Mouse (Mus musculus) erythroblast, adult 5-6 weeks (primary cell): ENCODE data around the gene Onecut1. TPM values are rescaled to one million over a fixed set of nuclear protein-coding genes. Genes with fewer than 3 reads are reported as not detected.

Source experiments
- total RNA-seq, 2 experiments: library from RNA; stranded (forward) in 1 of 2; stranded (reverse) in 1 of 2; fragments of 150-400 nt in 1 of 2; fragments of 200-764, 138-1000 nt in 1 of 2; gene quantifications; 2 replicates each; pipeline versions ENCODE4 v1.2.3 to v1.2.4; 2015 to 2017; ENCODE audit warnings: low replicate concordance in 2 of 2

Onecut1 gene
- total RNA-seq, 2 experiments from 2014 or later: not detected

Other genes starting within 250 kb of the Onecut1 start
- gene Fam214a, start 91.0 kb downstream of the Onecut1 start, total RNA-seq (2015; ENCODE audit: low replicate concordance): 1.0 and 3.8 TPM in 2 replicates
- 1.3 and 2.8 TPM in 2 replicates for gene Fam214a, start 91.0 kb downstream of the Onecut1 start, total RNA-seq (2017; ENCODE audit: low replicate concordance)
- 27.8 and 74.7 TPM in 2 replicates for gene Arpp19, start 175.7 kb downstream of the Onecut1 start, total RNA-seq (2015; ENCODE audit: low replicate concordance)
- gene Arpp19, start 175.7 kb downstream of the Onecut1 start, total RNA-seq (2017; ENCODE audit: low replicate concordance): 30.8 and 55.2 TPM in 2 replicates
- gene Myo5a, start 209.1 kb downstream of the Onecut1 start, total RNA-seq (2015; ENCODE audit: low replicate concordance): 9.8 and 25.1 TPM in 2 replicates
- 18.3 and 27.9 TPM in 2 replicates for gene Myo5a, start 209.1 kb downstream of the Onecut1 start, total RNA-seq (2017; ENCODE audit: low replicate concordance)